Mouse (Mus musculus): Measurements from ENCODE around the gene Xbp1.

- no peak for TF ChIP-seq CTCF (conservative IDR thresholded peaks at IDR 0.05 in 1 of 2, IDR thresholded peaks at IDR 0.05 in 1 of 2; ENCODE audit: low read depth in 2 of 2, low read length in 2 of 2)
- no peak for TF ChIP-seq EP300 (IDR thresholded peaks at IDR 0.05; ENCODE audit: low read length)
- no peak for TF ChIP-seq POLR2A (IDR thresholded peaks at IDR 0.05; ENCODE audit: low read depth, low read length)
- no peak for TF ChIP-seq KAT2A (IDR thresholded peaks at IDR 0.05; ENCODE audit: insufficient replicate concordance, low read length)
- TF ChIP-seq MAFK (IDR thresholded peaks at IDR 0.05; ENCODE audit: insufficient replicate concordance, low read length): no peak
- no peak for TF ChIP-seq NRF1 (IDR thresholded peaks at IDR 0.05; ENCODE audit: low read depth, low read length)
Measured at GRCm38 (mm10) chr11:5573821-5574220, 53.4 kb downstream of the Xbp1 start.
